Mouse (Mus musculus): ENCODE measurements around the gene Acadl.

Acadl gene

GRCm38 (mm10) chr1:66781027-66781426 is 82.0 kb downstream of the Acadl start:
- DNase-seq (ENCODE audit: low spot score in 2 of 2) = no peak

Measured in frontal cortex, postnatal 25 days (tissue).